Mouse (Mus musculus): ENCODE measurements around the gene Gm45717.
A peak's percentile ranks its signal among the peaks of the same experiment; 100 is the strongest.
"Not testable (repeated sequence)": the region's sequence is repeated elsewhere in the genome, so short reads cannot be mapped to it uniquely, and the experiment has no call there.

Gene Gm45717

GRCm38 (mm10) chr7:140955758-140956555 is at the start of gene Gm45717, which contains the start of gene Ifitm2:
Gm45717 (minus strand) TSS chr7:140955937.
Ifitm2 (minus strand) TSS chr7:140955987.
- peak; percentile 83 for DNase-seq

GRCm38 (mm10) chr7:141003248-141004010 is 47.7 kb upstream of the Gm45717 start:
- DNase-seq: no peak

- DNase-seq: no peak
These were observed 45.4 kb upstream of the Gm45717 start for GRCm38 (mm10) chr7:141000881-141001708.

GRCm38 (mm10) chr7:140998853-140999700 is 43.3 kb upstream of the Gm45717 start:
- no peak for DNase-seq

- no peak for DNase-seq
These were observed 42.1 kb upstream of the Gm45717 start for GRCm38 (mm10) chr7:140997817-140998216.

- DNase-seq: no peak
These were observed 35.5 kb upstream of the Gm45717 start for GRCm38 (mm10) chr7:140991117-140991689.

- DNase-seq: no peak
These were observed 34.9 kb upstream of the Gm45717 start for GRCm38 (mm10) chr7:140990622-140991021.

GRCm38 (mm10) chr7:140990185-140990584 is 34.4 kb upstream of the Gm45717 start:
- no peak for DNase-seq

GRCm38 (mm10) chr7:140989022-140989421 is 33.3 kb upstream of the Gm45717 start:
- DNase-seq: no peak

GRCm38 (mm10) chr7:140987182-140988138 is 31.7 kb upstream of the Gm45717 start:
- no peak for DNase-seq

GRCm38 (mm10) chr7:140982971-140983370 is 27.2 kb upstream of the Gm45717 start:
- DNase-seq: no peak

GRCm38 (mm10) chr7:140981704-140982103 is 26.0 kb upstream of the Gm45717 start:
- DNase-seq: no peak

GRCm38 (mm10) chr7:140976720-140977119 is 21.0 kb upstream of the Gm45717 start:
- not testable (repeated sequence) for DNase-seq

- DNase-seq: no peak
These were observed 19.7 kb upstream of the Gm45717 start for GRCm38 (mm10) chr7:140975465-140975864.

GRCm38 (mm10) chr7:140974940-140975339 is 19.2 kb upstream of the Gm45717 start:
- no peak for DNase-seq

- DNase-seq: no peak
These were observed 17.8 kb upstream of the Gm45717 start for GRCm38 (mm10) chr7:140973396-140974165.

- DNase-seq: no peak
These were observed 15.9 kb upstream of the Gm45717 start for GRCm38 (mm10) chr7:140971479-140972171.

GRCm38 (mm10) chr7:140970931-140971330 is 15.2 kb upstream of the Gm45717 start:
- no peak for DNase-seq

GRCm38 (mm10) chr7:140968710-140969109 is 13.0 kb upstream of the Gm45717 start:
- DNase-seq: not testable (repeated sequence)
